Mouse (Mus musculus): ENCODE measurements around the gene Hist1h3b.

Gene Hist1h3b

GRCm38 (mm10) chr13:23778339-23778738, 26.3 kb downstream of the Hist1h3b start:
- no peak for DNase-seq (ENCODE audit: low spot score in 2 of 2)

DNA sequence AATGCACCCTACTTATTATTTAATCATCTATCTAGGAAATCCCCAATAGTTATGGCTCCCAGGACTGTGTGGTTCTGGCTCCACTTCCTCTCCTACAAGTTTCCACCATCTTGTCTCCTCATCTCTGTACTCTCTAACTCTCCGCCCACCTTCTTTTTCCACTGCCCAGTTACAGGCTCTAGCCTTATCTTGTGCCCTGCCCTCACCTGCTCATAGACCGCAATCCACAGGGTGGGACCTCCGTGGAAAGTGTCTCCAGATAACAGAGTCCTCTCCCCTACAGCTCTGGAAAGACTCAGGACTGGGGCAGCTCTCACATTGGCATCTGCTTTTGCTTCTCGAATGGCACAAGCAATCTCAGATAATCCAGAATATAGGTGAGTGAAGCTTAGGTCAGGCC, 27.0 kb downstream of the Hist1h3b start:
- no peak for DNase-seq (ENCODE audit: low spot score in 2 of 2)

DNA sequence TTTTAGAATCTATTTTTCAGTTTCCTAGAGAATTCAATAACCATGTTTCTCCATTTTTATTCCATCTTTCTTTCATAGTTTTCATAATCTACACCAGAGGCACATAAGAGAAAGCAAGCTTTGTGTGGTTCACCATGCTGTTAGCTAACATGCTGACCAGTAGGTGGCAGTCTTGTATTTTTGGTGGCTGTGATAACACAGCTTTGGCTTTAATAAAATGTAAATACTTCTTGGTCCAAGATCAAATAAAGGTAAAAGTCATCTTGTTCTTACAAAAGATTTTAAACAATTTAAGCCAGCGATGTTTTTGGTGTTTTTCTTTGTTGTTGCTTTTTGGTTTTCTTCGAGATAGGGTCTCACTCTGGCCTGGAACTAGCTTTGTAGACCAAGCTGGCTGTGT, 40.5 kb downstream of the Hist1h3b start:
- peak; percentile 20 to 60 for DNase-seq (ENCODE audit: low spot score in 2 of 2)

DNA sequence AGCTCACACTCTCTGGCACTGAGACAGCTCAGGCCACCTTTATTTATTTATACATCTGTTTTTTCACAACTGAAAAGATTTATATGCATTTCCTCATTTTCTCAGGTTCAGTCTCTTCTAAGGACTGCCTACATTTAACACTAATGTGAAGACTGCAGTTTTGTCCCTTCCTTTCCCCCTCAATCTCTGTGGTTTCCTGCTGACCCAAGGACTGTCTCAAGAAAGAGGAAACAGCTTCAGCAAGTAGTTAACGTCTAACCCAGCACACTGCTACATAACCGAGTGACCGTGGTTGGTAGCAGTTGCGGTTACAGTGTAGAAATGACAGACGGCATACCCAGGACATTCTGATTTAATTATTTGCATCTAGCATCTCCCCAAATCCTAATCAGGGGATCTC, 47.3 kb downstream of the Hist1h3b start:
- no peak for DNase-seq (ENCODE audit: low spot score in 2 of 2)

Data from frontal cortex, postnatal 36 days (tissue).